Mouse (Mus musculus): ENCODE measurements at regions not wholly inside any gene's neighbourhood (a gene's known extent, or its start where the extent isn't known, plus 50 kb on each side); places are given as distances from the start of the nearest gene placed in this dataset.

GRCm38 (mm10) chr1:166735545-166735944, 53.9 kb upstream of the Fmo9 start:
- Histone ChIP-seq H3K4me3 (replicated peaks) (no peak overlapping the region), H3K27me3 (replicated peaks) (no peaks in the 10 kb centered on the region), H3K4me2 (no peak overlapping the region), H3K27ac (no peak overlapping the region), H3K36me3 (no peaks in the 10 kb centered on the region), H3K9ac (no peak overlapping the region), H3K9me3 (no peaks in the 10 kb centered on the region), H3K4me1 (no peaks in the 10 kb centered on the region)
- no peak for ATAC-seq (ENCODE audit: insufficient read depth, low FRiP score, low read depth)
- WGBS = 55% methylated on average over 5 of the region's 5 CpGs

- H3K9ac ChIP-seq = no peak overlapping the region
- H3K4me3 ChIP-seq (replicated peaks) = no peak overlapping the region
- H3K4me1 ChIP-seq = no peaks in the 10 kb centered on the region
- H3K27ac ChIP-seq = no peak overlapping the region
- ATAC-seq (ENCODE audit: insufficient read depth, low FRiP score, low read depth) = no peak
- no peak overlapping the region for H3K4me2 ChIP-seq
- H3K27me3 ChIP-seq (replicated peaks) = no peaks in the 10 kb centered on the region
- 1% methylated on average over 2 of the region's 2 CpGs for WGBS
- H3K9me3 ChIP-seq = no peaks in the 10 kb centered on the region
- H3K36me3 ChIP-seq = no peaks in the 10 kb centered on the region
These were observed 56.4 kb upstream of the Fmo9 start for GRCm38 (mm10) chr1:166738029-166738428.

- Histone ChIP-seq H3K4me3 (replicated peaks) (no peak overlapping the region), H3K4me1 (no peaks in the 10 kb centered on the region), H3K36me3 (no peaks in the 10 kb centered on the region), H3K9me3 (no peaks in the 10 kb centered on the region), H3K27me3 (replicated peaks) (no peaks in the 10 kb centered on the region), H3K9ac (no peak overlapping the region), H3K4me2 (no peak overlapping the region), H3K27ac (no peak overlapping the region)
- ATAC-seq (ENCODE audit: insufficient read depth, low FRiP score, low read depth) = no peak
- 79% methylated on average over 4 of the region's 4 CpGs for WGBS
These were observed 68.6 kb upstream of the Fmo9 start for GRCm38 (mm10) chr1:166750236-166750635.

GRCm38 (mm10) chr1:166750777-166751176, 69.1 kb upstream of the Fmo9 start:
- Histone ChIP-seq H3K36me3 (no peaks in the 10 kb centered on the region), H3K4me1 (no peaks in the 10 kb centered on the region), H3K27ac (no peak overlapping the region), H3K4me3 (replicated peaks) (no peak overlapping the region), H3K9me3 (no peaks in the 10 kb centered on the region), H3K27me3 (replicated peaks) (no peaks in the 10 kb centered on the region), H3K4me2 (no peak overlapping the region), H3K9ac (no peak overlapping the region)
- WGBS = 81% methylated on average over 4 of the region's 4 CpGs
- no peak for ATAC-seq (ENCODE audit: insufficient read depth, low FRiP score, low read depth)

GRCm38 (mm10) chr1:166751436-166751835, 69.8 kb upstream of the Fmo9 start:
- WGBS = 84% methylated on average over 3 of the region's 3 CpGs
- no peak overlapping the region for H3K27ac ChIP-seq

DNA sequence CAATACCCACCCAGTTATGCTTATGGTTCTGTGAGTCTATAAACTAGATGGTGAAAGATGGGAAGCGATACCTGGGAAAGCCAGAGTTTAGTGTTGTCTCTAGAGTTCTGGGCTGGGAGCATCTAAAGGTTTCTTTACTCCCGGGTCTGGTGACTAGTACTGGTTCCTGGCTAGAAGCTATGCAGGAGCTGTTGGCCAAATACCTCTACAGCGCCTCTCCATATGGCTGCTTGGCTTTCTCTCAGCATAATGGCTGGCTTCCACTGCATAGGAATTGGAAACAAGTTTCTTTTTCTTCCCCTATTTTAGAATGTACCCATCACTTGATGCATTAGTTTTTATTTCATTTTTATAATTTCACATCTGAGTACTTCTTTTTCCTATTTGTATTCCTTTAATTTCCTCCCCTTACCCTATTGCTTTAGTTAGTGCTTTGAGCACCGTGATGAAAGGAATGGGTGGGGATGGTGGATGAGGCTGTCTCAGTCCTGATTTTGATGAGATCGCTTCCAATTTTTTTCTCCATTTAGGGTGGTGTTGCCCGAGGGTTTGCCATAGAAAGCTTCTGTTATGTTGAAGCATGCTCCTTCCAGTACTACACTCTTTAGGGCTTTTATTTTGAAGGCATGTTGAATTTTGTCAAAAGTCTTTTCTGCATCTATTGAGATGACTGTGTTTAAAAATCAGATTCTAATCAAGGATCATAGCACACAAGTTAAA, 71.5 kb upstream of the Fmo9 start:
- no peak for ATAC-seq (ENCODE audit: insufficient read depth, low FRiP score, low read depth)
- no peak overlapping the region for H3K4me2 ChIP-seq
- H3K27me3 ChIP-seq (replicated peaks) = no peaks in the 10 kb centered on the region
- no peak overlapping the region for H3K4me3 ChIP-seq (replicated peaks)
- no peak overlapping the region for H3K27ac ChIP-seq
- WGBS = 75% methylated on average over 6 of the region's 6 CpGs
- H3K36me3 ChIP-seq = no peaks in the 10 kb centered on the region
- H3K9me3 ChIP-seq = no peaks in the 10 kb centered on the region
- no peaks in the 10 kb centered on the region for H3K4me1 ChIP-seq
- no peak overlapping the region for H3K9ac ChIP-seq

More at GRCm38 (mm10) chr1:166751436-166751835, 69.8 kb upstream of the Fmo9 start:
- no peaks in the 10 kb centered on the region for H3K27me3 ChIP-seq (replicated peaks)
- no peak for ATAC-seq (ENCODE audit: insufficient read depth, low FRiP score, low read depth)
- no peaks in the 10 kb centered on the region for H3K9me3 ChIP-seq
- no peak overlapping the region for H3K4me2 ChIP-seq
- no peaks in the 10 kb centered on the region for H3K4me1 ChIP-seq
- H3K36me3 ChIP-seq = no peaks in the 10 kb centered on the region
- no peak overlapping the region for H3K9ac ChIP-seq
- no peak overlapping the region for H3K4me3 ChIP-seq (replicated peaks)

- WGBS = 74% methylated on average over 2 of the region's 2 CpGs
- H3K4me3 ChIP-seq (replicated peaks) = no peak overlapping the region
- no peaks in the 10 kb centered on the region for H3K27me3 ChIP-seq (replicated peaks)
- ATAC-seq (ENCODE audit: insufficient read depth, low FRiP score, low read depth) = no peak
- no peaks in the 10 kb centered on the region for H3K36me3 ChIP-seq
- H3K4me2 ChIP-seq = no peak overlapping the region
- no peaks in the 10 kb centered on the region for H3K4me1 ChIP-seq
- H3K27ac ChIP-seq = no peak overlapping the region
- H3K9me3 ChIP-seq = no peaks in the 10 kb centered on the region
- no peak overlapping the region for H3K9ac ChIP-seq
These were observed 77.3 kb upstream of the Fmo9 start for GRCm38 (mm10) chr1:166758987-166759386.

GRCm38 (mm10) chr1:166773114-166773513, 91.5 kb upstream of the Fmo9 start:
- WGBS = 58% methylated on average over 1 of the region's 1 CpGs
- Histone ChIP-seq H3K4me3 (replicated peaks) (no peak overlapping the region), H3K27ac (no peak overlapping the region), H3K4me2 (no peak overlapping the region), H3K4me1 (no peaks in the 10 kb centered on the region), H3K9ac (no peak overlapping the region), H3K9me3 (no peaks in the 10 kb centered on the region), H3K27me3 (replicated peaks) (no peaks in the 10 kb centered on the region), H3K36me3 (no peaks in the 10 kb centered on the region)
- no peak for ATAC-seq (ENCODE audit: insufficient read depth, low FRiP score, low read depth)

DNA sequence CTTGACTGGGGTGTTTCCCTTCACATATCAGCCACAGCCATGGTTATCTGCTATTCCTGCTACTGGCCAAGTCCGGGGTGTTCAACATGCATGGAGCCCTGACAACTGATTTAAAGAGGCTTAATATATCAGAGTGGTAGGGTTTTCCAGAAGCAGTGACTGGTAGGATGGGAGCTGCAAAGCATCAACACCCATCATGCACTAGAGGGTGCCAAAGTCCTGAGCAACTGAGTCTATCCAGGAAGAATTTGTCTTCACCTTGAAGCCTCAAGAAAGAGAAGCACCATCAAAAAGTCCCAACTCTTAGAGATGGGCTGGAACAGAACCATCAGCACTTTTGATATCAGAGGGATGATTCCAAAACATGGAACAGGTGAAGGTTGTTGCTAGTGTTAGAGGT, 100.5 kb upstream of the Fmo9 start:
- Histone ChIP-seq H3K4me3 (replicated peaks) (no peak overlapping the region), H3K9me3 (no peaks in the 10 kb centered on the region), H3K27me3 (replicated peaks) (no peaks in the 10 kb centered on the region), H3K4me1 (no peaks in the 10 kb centered on the region), H3K36me3 (no peaks in the 10 kb centered on the region), H3K4me2 (no peak overlapping the region), H3K27ac (no peak overlapping the region), H3K9ac (no peak overlapping the region)
- WGBS = 51% methylated on average over 1 of the region's 1 CpGs
- no peak for ATAC-seq (ENCODE audit: insufficient read depth, low FRiP score, low read depth)

DNA sequence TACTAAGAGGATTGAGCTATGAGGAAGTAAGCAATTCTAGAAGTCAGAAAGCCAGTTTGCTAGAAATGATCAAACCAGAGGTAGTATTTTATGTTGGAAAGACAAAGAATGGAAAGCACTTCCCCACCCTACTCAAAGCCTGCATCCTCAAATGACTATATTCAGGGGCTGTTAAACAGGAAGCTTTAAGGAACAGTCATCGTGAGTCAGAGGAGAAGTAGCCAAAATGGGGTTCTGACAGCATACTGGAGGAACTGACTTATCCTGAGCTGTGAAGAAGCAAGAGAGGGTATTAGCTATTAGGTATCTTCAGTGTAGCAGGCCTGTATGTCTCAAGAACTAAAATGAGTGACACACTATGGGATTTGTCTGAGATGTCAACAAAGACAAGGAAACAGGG, 106.3 kb upstream of the Fmo9 start:
- 50% methylated on average over 1 of the region's 1 CpGs for WGBS
- no peak overlapping the region for H3K27ac ChIP-seq
- H3K27me3 ChIP-seq (replicated peaks) = no peaks in the 10 kb centered on the region
- H3K36me3 ChIP-seq = no peaks in the 10 kb centered on the region
- ATAC-seq (ENCODE audit: insufficient read depth, low FRiP score, low read depth) = no peak
- H3K4me1 ChIP-seq = no peaks in the 10 kb centered on the region
- H3K4me3 ChIP-seq (replicated peaks) = no peak overlapping the region
- no peak overlapping the region for H3K4me2 ChIP-seq
- H3K9me3 ChIP-seq = no peaks in the 10 kb centered on the region
- H3K9ac ChIP-seq = no peak overlapping the region

DNA sequence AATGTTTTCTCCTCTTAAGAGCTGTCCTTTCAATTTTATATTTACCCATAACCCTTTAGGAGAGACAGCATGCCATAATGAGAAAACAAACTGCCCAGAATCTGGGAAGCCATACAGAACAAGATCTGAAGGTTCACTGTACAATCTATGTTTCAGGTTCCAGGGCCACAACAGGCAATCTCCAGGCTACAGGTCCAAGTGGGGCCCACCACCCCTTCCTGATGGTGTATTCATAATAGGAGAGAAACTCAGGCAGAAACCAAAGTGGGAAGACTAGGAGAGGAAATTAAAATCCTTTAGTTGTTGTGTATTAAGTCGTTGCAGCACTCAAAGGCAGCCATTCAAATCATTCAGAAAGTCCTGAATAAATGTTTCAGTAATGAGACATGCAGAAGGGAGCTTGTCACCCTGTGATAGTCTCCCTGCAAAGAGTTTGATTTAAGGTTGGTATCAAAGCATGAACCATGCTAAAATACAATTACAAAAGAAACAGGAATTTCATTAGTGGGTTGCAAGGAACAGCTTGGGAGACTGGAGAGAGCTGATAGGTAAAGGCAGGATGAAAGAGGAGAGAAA, 107.3 kb upstream of the Fmo9 start:
- Histone ChIP-seq H3K4me2 (no peak overlapping the region), H3K27me3 (replicated peaks) (no peaks in the 10 kb centered on the region), H3K36me3 (no peaks in the 10 kb centered on the region), H3K4me3 (replicated peaks) (no peak overlapping the region), H3K4me1 (no peaks in the 10 kb centered on the region), H3K27ac (no peak overlapping the region), H3K9ac (no peak overlapping the region), H3K9me3 (no peaks in the 10 kb centered on the region)
- 59% methylated on average over 1 of the region's 1 CpGs for WGBS
- no peak for ATAC-seq (ENCODE audit: insufficient read depth, low FRiP score, low read depth)

- WGBS = 67% methylated on average over 6 of the region's 6 CpGs
- Histone ChIP-seq H3K9me3 (no peaks in the 10 kb centered on the region), H3K4me1 (no peaks in the 10 kb centered on the region), H3K9ac (no peak overlapping the region), H3K4me3 (replicated peaks) (no peak overlapping the region), H3K36me3 (no peaks in the 10 kb centered on the region), H3K27me3 (replicated peaks) (no peaks in the 10 kb centered on the region), H3K27ac (no peak overlapping the region), H3K4me2 (no peak overlapping the region)
- ATAC-seq (ENCODE audit: insufficient read depth, low FRiP score, low read depth) = no peak
These were observed 111.5 kb upstream of the Fmo9 start for GRCm38 (mm10) chr1:166793052-166793716.

Data from stomach, embryonic 15.5 days (tissue).